Mouse (Mus musculus): ENCODE data around the gene Dgkg. TPM values are rescaled to one million over a fixed set of nuclear protein-coding genes. Genes with fewer than 3 reads are reported as not detected.

Dgkg gene
- polyA plus RNA-seq, 1 experiment: 12.8 TPM

- 34% methylated on average over 3 of the region's 3 CpGs for WGBS
- Histone ChIP-seq H3K4me3 (replicated peaks; ENCODE audit: control insufficient read depth, low read depth, low read length) (no peak overlapping the region), H3K4me1 (ENCODE audit: control insufficient read depth, insufficient read depth, low read length) (no peaks in the 10 kb centered on the region), H3K27ac (ENCODE audit: control insufficient read depth, insufficient read depth, low read depth, low read length, poor library complexity) (no peak overlapping the region)
- no peak for TF ChIP-seq CTCF (IDR thresholded peaks at IDR 0.05; ENCODE audit: control insufficient read depth, insufficient read depth, low read length)
- no peak for TF ChIP-seq POLR2A (IDR thresholded peaks at IDR 0.05; ENCODE audit: borderline replicate concordance, control insufficient read depth, low read depth, low read length)
These were observed 194.8 kb downstream of the Dgkg start for GRCm38 (mm10) chr16:22462220-22462619.

GRCm38 (mm10) chr16:22461728-22462127, 195.3 kb downstream of the Dgkg start:
- Histone ChIP-seq H3K4me1 (ENCODE audit: control insufficient read depth, insufficient read depth, low read length) (no peaks in the 10 kb centered on the region), H3K27ac (ENCODE audit: control insufficient read depth, insufficient read depth, low read depth, low read length, poor library complexity) (no peak overlapping the region)
- WGBS: 14% methylated on average over 6 of the region's 6 CpGs

GRCm38 (mm10) chr16:22460960-22461359, 196.1 kb downstream of the Dgkg start:
- H3K27ac ChIP-seq (ENCODE audit: control insufficient read depth, insufficient read depth, low read depth, low read length, poor library complexity): no peak overlapping the region
- TF ChIP-seq CTCF (IDR thresholded peaks at IDR 0.05; ENCODE audit: control insufficient read depth, insufficient read depth, low read length) (no peak), POLR2A (IDR thresholded peaks at IDR 0.05; ENCODE audit: borderline replicate concordance, control insufficient read depth, low read depth, low read length) (no peak)
- H3K4me3 ChIP-seq (replicated peaks; ENCODE audit: control insufficient read depth, low read depth, low read length): no peak overlapping the region
- no peaks in the 10 kb centered on the region for H3K4me1 ChIP-seq (ENCODE audit: control insufficient read depth, insufficient read depth, low read length)
- WGBS: 6% methylated on average over 1 of the region's 1 CpGs

More at GRCm38 (mm10) chr16:22461728-22462127, 195.3 kb downstream of the Dgkg start:
- TF ChIP-seq POLR2A (IDR thresholded peaks at IDR 0.05; ENCODE audit: borderline replicate concordance, control insufficient read depth, low read depth, low read length) (no peak), CTCF (IDR thresholded peaks at IDR 0.05; ENCODE audit: control insufficient read depth, insufficient read depth, low read length) (no peak)
- H3K4me3 ChIP-seq (replicated peaks; ENCODE audit: control insufficient read depth, low read depth, low read length): no peak overlapping the region

GRCm38 (mm10) chr16:22452082-22452481, 204.9 kb downstream of the Dgkg start:
- Histone ChIP-seq H3K4me1 (ENCODE audit: control insufficient read depth, insufficient read depth, low read length) (no peaks in the 10 kb centered on the region), H3K4me3 (replicated peaks; ENCODE audit: control insufficient read depth, low read depth, low read length) (no peak overlapping the region), H3K27ac (ENCODE audit: control insufficient read depth, insufficient read depth, low read depth, low read length, poor library complexity) (no peak overlapping the region)
- WGBS: 88% methylated on average over 9 of the region's 9 CpGs
- TF ChIP-seq POLR2A (IDR thresholded peaks at IDR 0.05; ENCODE audit: borderline replicate concordance, control insufficient read depth, low read depth, low read length) (no peak), CTCF (IDR thresholded peaks at IDR 0.05; ENCODE audit: control insufficient read depth, insufficient read depth, low read length) (no peak)

- no peak overlapping the region for H3K27ac ChIP-seq (ENCODE audit: control insufficient read depth, insufficient read depth, low read depth, low read length, poor library complexity)
- H3K4me1 ChIP-seq (ENCODE audit: control insufficient read depth, insufficient read depth, low read length): no peaks in the 10 kb centered on the region; the same call in 1 of the 2 replicates
- no peak for TF ChIP-seq CTCF (IDR thresholded peaks at IDR 0.05; ENCODE audit: control insufficient read depth, insufficient read depth, low read length)
- TF ChIP-seq POLR2A (IDR thresholded peaks at IDR 0.05; ENCODE audit: borderline replicate concordance, control insufficient read depth, low read depth, low read length): no peak
- 85% methylated on average over 6 of the region's 6 CpGs for WGBS
- no peak overlapping the region for H3K4me3 ChIP-seq (replicated peaks; ENCODE audit: control insufficient read depth, low read depth, low read length)
These were observed 208.9 kb downstream of the Dgkg start for GRCm38 (mm10) chr16:22448093-22448492.

- WGBS: 8% methylated on average over 6 of the region's 6 CpGs
- Histone ChIP-seq H3K27ac (ENCODE audit: control insufficient read depth, insufficient read depth, low read depth, low read length, poor library complexity) (no peak overlapping the region), H3K4me1 (ENCODE audit: control insufficient read depth, insufficient read depth, low read length) (no peaks in the 10 kb centered on the region; the same call in 1 of the 2 replicates), H3K4me3 (replicated peaks; ENCODE audit: control insufficient read depth, low read depth, low read length) (no peak overlapping the region)
- no peak for TF ChIP-seq CTCF (IDR thresholded peaks at IDR 0.05; ENCODE audit: control insufficient read depth, insufficient read depth, low read length)
- no peak for TF ChIP-seq POLR2A (IDR thresholded peaks at IDR 0.05; ENCODE audit: borderline replicate concordance, control insufficient read depth, low read depth, low read length)
These were observed 212.2 kb downstream of the Dgkg start for GRCm38 (mm10) chr16:22444786-22445185.

GRCm38 (mm10) chr16:22442202-22442601, 214.8 kb downstream of the Dgkg start:
- Histone ChIP-seq H3K4me3 (replicated peaks; ENCODE audit: control insufficient read depth, low read depth, low read length) (no peak overlapping the region), H3K27ac (ENCODE audit: control insufficient read depth, insufficient read depth, low read depth, low read length, poor library complexity) (no peak overlapping the region), H3K4me1 (ENCODE audit: control insufficient read depth, insufficient read depth, low read length) (no peaks in the 10 kb centered on the region; the same call in 1 of the 2 replicates)
- WGBS: 84% methylated on average over 7 of the region's 7 CpGs
- TF ChIP-seq CTCF (IDR thresholded peaks at IDR 0.05; ENCODE audit: control insufficient read depth, insufficient read depth, low read length) (no peak), POLR2A (IDR thresholded peaks at IDR 0.05; ENCODE audit: borderline replicate concordance, control insufficient read depth, low read depth, low read length) (no peak)

- H3K4me3 ChIP-seq (replicated peaks; ENCODE audit: control insufficient read depth, low read depth, low read length): no peak overlapping the region
- no peaks in the 10 kb centered on the region; the same call in 1 of the 2 replicates for H3K4me1 ChIP-seq (ENCODE audit: control insufficient read depth, insufficient read depth, low read length)
- WGBS: 94% methylated on average over 4 of the region's 4 CpGs
- TF ChIP-seq CTCF (IDR thresholded peaks at IDR 0.05; ENCODE audit: control insufficient read depth, insufficient read depth, low read length): no peak
- TF ChIP-seq POLR2A (IDR thresholded peaks at IDR 0.05; ENCODE audit: borderline replicate concordance, control insufficient read depth, low read depth, low read length): no peak
- H3K27ac ChIP-seq (ENCODE audit: control insufficient read depth, insufficient read depth, low read depth, low read length, poor library complexity): no peak overlapping the region
These were observed 215.7 kb downstream of the Dgkg start for GRCm38 (mm10) chr16:22441317-22441716.

GRCm38 (mm10) chr16:22440269-22440668, 216.8 kb downstream of the Dgkg start:
- WGBS: 2% methylated on average over 18 of the region's 18 CpGs
- H3K4me3 ChIP-seq (replicated peaks; ENCODE audit: control insufficient read depth, low read depth, low read length): no peak overlapping the region
- no peak overlapping the region for H3K27ac ChIP-seq (ENCODE audit: control insufficient read depth, insufficient read depth, low read depth, low read length, poor library complexity)
- H3K4me1 ChIP-seq (ENCODE audit: control insufficient read depth, insufficient read depth, low read length): no peaks in the 10 kb centered on the region; the same call in 1 of the 2 replicates
- TF ChIP-seq CTCF (IDR thresholded peaks at IDR 0.05; ENCODE audit: control insufficient read depth, insufficient read depth, low read length): no peak
- no peak for TF ChIP-seq POLR2A (IDR thresholded peaks at IDR 0.05; ENCODE audit: borderline replicate concordance, control insufficient read depth, low read depth, low read length)
